Mouse (Mus musculus) cerebellum, adult 2 months (tissue): ENCODE results near the gene Six3.

ENCODE experiments used
- CTCF ChIP-seq: fragments of 200-500 bp; IDR thresholded peaks from 2 replicates; pipeline ENCODE4 v1.5.1; 2011; ENCODE audit warnings: low read depth, mild to moderate bottlenecking, control low read depth, low read length, moderate library complexity, borderline replicate concordance; ENCODE audit not compliant: insufficient read depth
- POLR2A ChIP-seq: fragments of 200-500 bp; IDR thresholded peaks from 2 replicates; pipeline ENCODE4 v1.6.1; 2011; ENCODE audit warnings: low read length, control low read depth, borderline replicate concordance; ENCODE audit not compliant: insufficient read depth

GRCm38 (mm10) chr17:85579350-85579749 lies 34.1 kb upstream of the Six3 start:
- TF ChIP-seq POLR2A (no peak), CTCF (no peak)
